In genomic region chr4:41481601-41482017, GRCm38 (mm10) we compare ENCODE assay signal across 8 mouse cellular contexts. TPM values are rescaled to one million over a fixed set of nuclear protein-coding genes. Genes with fewer than 3 reads are reported as not detected.
DNase-seq lines count a peak whose midpoint lies in the region; ATAC-seq and TF ChIP-seq lines count a peak whose summit lies in the region.

No protein-coding gene starts in this region.

- no peak overlapping the region for H3K4me3 ChIP-seq in heart, embryonic 11.5 days (ENCODE audit: low read depth, low read length)
- H3K4me3 ChIP-seq in heart, embryonic 13.5 days, result no peak overlapping the region
- H3K4me3 ChIP-seq in stomach, postnatal 0 days (ENCODE audit: low read depth, low read length), result no peak overlapping the region

- 55% methylated on average over 6 of the region's 6 CpGs for WGBS in heart, embryonic 11.5 days (ENCODE audit: insufficient replicate concordance)
- 38% methylated on average over 6 of the region's 6 CpGs for WGBS in heart, embryonic 13.5 days
- 37% methylated on average over 6 of the region's 6 CpGs for WGBS in stomach, postnatal 0 days

- no peak overlapping the region for H3K27ac ChIP-seq in heart, embryonic 11.5 days (ENCODE audit: low read depth, low read length)
- peak overlapping the region; percentile 22; the same call in 1 of the 2 replicates for H3K27ac ChIP-seq in heart, embryonic 13.5 days (replicated peaks)
- peak overlapping the region; percentile 73 for H3K27ac ChIP-seq in stomach, postnatal 0 days (replicated peaks)

- H3K36me3 ChIP-seq in heart, embryonic 11.5 days (ENCODE audit: control insufficient read depth, insufficient read depth, low read length), result peaks cover 2% of the 10 kb centered on the region; the same call in 1 of the 2 replicates
- H3K36me3 ChIP-seq in heart, embryonic 13.5 days, result peaks cover 25% of the 10 kb centered on the region
- H3K36me3 ChIP-seq in stomach, postnatal 0 days (ENCODE audit: control insufficient read depth, insufficient read depth, low read length), result no peaks in the 10 kb centered on the region

- H3K4me1 ChIP-seq in heart, embryonic 11.5 days (ENCODE audit: control insufficient read depth, insufficient read depth, low read length), result no peaks in the 10 kb centered on the region
- peaks cover 16% of the 10 kb centered on the region for H3K4me1 ChIP-seq in heart, embryonic 13.5 days
- H3K4me1 ChIP-seq in stomach, postnatal 0 days (replicated peaks; ENCODE audit: control insufficient read depth, insufficient read depth), result peaks cover 7% of the 10 kb centered on the region; the same call in 1 of the 2 replicates

- H3K9ac ChIP-seq in heart, embryonic 11.5 days (ENCODE audit: low read depth, low read length), result no peak overlapping the region
- H3K9ac ChIP-seq in heart, embryonic 13.5 days, result no peak overlapping the region
- H3K9ac ChIP-seq in stomach, postnatal 0 days (ENCODE audit: low read length), result no peak overlapping the region

- DNase-seq in heart, adult 11 months, result peak; percentile 99
- DNase-seq in adrenal gland, postnatal 10 days, result peak; percentile 62
- DNase-seq in kidney, postnatal 14 days, result peak; percentile 85
- DNase-seq in stomach, postnatal 0 days (ENCODE audit: low spot score), result no peak
- DNase-seq in T-cell, adult 2 months (ENCODE audit: low spot score), result no peak
- no peak for DNase-seq in cerebellum, adult 11-12 months

- no peak overlapping the region for H3K4me2 ChIP-seq in heart, embryonic 11.5 days
- H3K4me2 ChIP-seq in heart, embryonic 13.5 days, result no peak overlapping the region
- H3K4me2 ChIP-seq in stomach, postnatal 0 days (replicated peaks; ENCODE audit: low read depth), result no peak overlapping the region

- no peaks in the 10 kb centered on the region for H3K9me3 ChIP-seq in heart, embryonic 11.5 days (replicated peaks; ENCODE audit: control insufficient read depth, low read length)
- peaks cover 6% of the 10 kb centered on the region for H3K9me3 ChIP-seq in heart, embryonic 13.5 days
- no peaks in the 10 kb centered on the region for H3K9me3 ChIP-seq in stomach, postnatal 0 days (ENCODE audit: control insufficient read depth, low read length)

- no peak for ATAC-seq in heart, embryonic 11.5 days (replicated peaks; ENCODE audit: insufficient number of reproducible peaks, low FRiP score, low TSS enrichment)
- ATAC-seq in heart, embryonic 13.5 days (ENCODE audit: extremely low read depth, insufficient number of reproducible peaks, low FRiP score, low TSS enrichment), result no peak
- ATAC-seq in stomach, postnatal 0 days (ENCODE audit: low FRiP score, low TSS enrichment), result peak; percentile 77

- no peaks in the 10 kb centered on the region for H3K27me3 ChIP-seq in heart, embryonic 11.5 days (ENCODE audit: control insufficient read depth, insufficient read depth, low read length)
- H3K27me3 ChIP-seq in heart, embryonic 13.5 days (replicated peaks), result no peaks in the 10 kb centered on the region
- no peaks in the 10 kb centered on the region for H3K27me3 ChIP-seq in stomach, postnatal 0 days (ENCODE audit: control insufficient read depth, insufficient read depth, low read length)

- peak; percentile 43; the same call in 1 of the 2 replicates for TF ChIP-seq CTCF in stomach, postnatal 0 days (IDR thresholded peaks at IDR 0.05; ENCODE audit: low read depth)

- no peak for TF ChIP-seq EP300 in stomach, postnatal 0 days (optimal IDR thresholded peaks at IDR 0.05)

RNA-seq across cellular contexts. Expression of gene Nudt2, which starts 16.7 kb away (rescaled TPM):
- 45.0 and 46.4 TPM in 2 replicates for polyA plus RNA-seq in heart, embryonic 11.5 days (2014; fragmentation: Nextera tagmentation; extraction: Ambion mirVana)
- total RNA-seq in adrenal gland, postnatal 10 days (2021), result 10 to 100 TPM; 30.2 to 30.9 TPM
- 39.6 and 43.1 TPM in 2 replicates for polyA plus RNA-seq in heart, embryonic 13.5 days (2015; fragmentation: Nextera tagmentation; extraction: Ambion mirVana)
- polyA plus RNA-seq in stomach, postnatal 0 days (2015; fragmentation: Nextera tagmentation; extraction: Ambion mirVana), result 38.6 and 38.8 TPM in 2 replicates

RNA-seq across cellular contexts. Expression of gene Kif24, which starts 16.9 kb away (rescaled TPM):
- polyA plus RNA-seq in heart, embryonic 11.5 days (2014; fragmentation: Nextera tagmentation; extraction: Ambion mirVana), result 3.7 and 6.6 TPM in 2 replicates
- total RNA-seq in adrenal gland, postnatal 10 days (2021), result 1 to 10 TPM; 2.8 to 4.5 TPM
- 3.4 and 4.2 TPM in 2 replicates for polyA plus RNA-seq in heart, embryonic 13.5 days (2015; fragmentation: Nextera tagmentation; extraction: Ambion mirVana)
- 1.4 and 1.5 TPM in 2 replicates for polyA plus RNA-seq in stomach, postnatal 0 days (2015; fragmentation: Nextera tagmentation; extraction: Ambion mirVana)

RNA-seq across cellular contexts. Expression of gene AI464131, which starts 21.3 kb away (rescaled TPM):
- 2.9 and 3.2 TPM in 2 replicates for polyA plus RNA-seq in heart, embryonic 11.5 days (2014; fragmentation: Nextera tagmentation; extraction: Ambion mirVana)
- total RNA-seq in adrenal gland, postnatal 10 days (2021), result 10 to 100 TPM; 13.3 to 17.4 TPM
- polyA plus RNA-seq in heart, embryonic 13.5 days (2015; fragmentation: Nextera tagmentation; extraction: Ambion mirVana), result 2.0 and 2.2 TPM in 2 replicates
- polyA plus RNA-seq in stomach, postnatal 0 days (2015; fragmentation: Nextera tagmentation; extraction: Ambion mirVana), result 3.9 and 4.5 TPM in 2 replicates

RNA-seq across cellular contexts. Expression of gene 1110017D15Rik, which starts 35.5 kb away (rescaled TPM):
- not detected in 2 replicates for polyA plus RNA-seq in heart, embryonic 11.5 days (2014; fragmentation: Nextera tagmentation; extraction: Ambion mirVana)
- under 1 TPM in 1 of 2 experiments, not detected in 1; 0.45 TPM for total RNA-seq in adrenal gland, postnatal 10 days (2021)
- 0.44 TPM in 1 of 2 replicates, not detected in the other for polyA plus RNA-seq in heart, embryonic 13.5 days (2015; fragmentation: Nextera tagmentation; extraction: Ambion mirVana)
- polyA plus RNA-seq in stomach, postnatal 0 days (2015; fragmentation: Nextera tagmentation; extraction: Ambion mirVana), result 0.51 and 0.53 TPM in 2 replicates

Comparison
In these comparisons a context has a peak if more than half of its experiments do, and no peak if none do; other contexts are left out.
1. DNase-seq: peak in heart, adult 11 months (single experiment), adrenal gland, postnatal 10 days (single experiment) and kidney, postnatal 14 days (single experiment); none in stomach, postnatal 0 days (single experiment), T-cell, adult 2 months (single experiment) and cerebellum, adult 11-12 months (single experiment).